Mouse (Mus musculus): ENCODE measurements at regions not wholly inside any gene's neighbourhood (a gene's known extent, or its start where the extent isn't known, plus 50 kb on each side); places are given as distances from the start of the nearest gene placed in this dataset.
A peak's percentile ranks its signal among the peaks of the same experiment; 100 is the strongest.

DNA sequence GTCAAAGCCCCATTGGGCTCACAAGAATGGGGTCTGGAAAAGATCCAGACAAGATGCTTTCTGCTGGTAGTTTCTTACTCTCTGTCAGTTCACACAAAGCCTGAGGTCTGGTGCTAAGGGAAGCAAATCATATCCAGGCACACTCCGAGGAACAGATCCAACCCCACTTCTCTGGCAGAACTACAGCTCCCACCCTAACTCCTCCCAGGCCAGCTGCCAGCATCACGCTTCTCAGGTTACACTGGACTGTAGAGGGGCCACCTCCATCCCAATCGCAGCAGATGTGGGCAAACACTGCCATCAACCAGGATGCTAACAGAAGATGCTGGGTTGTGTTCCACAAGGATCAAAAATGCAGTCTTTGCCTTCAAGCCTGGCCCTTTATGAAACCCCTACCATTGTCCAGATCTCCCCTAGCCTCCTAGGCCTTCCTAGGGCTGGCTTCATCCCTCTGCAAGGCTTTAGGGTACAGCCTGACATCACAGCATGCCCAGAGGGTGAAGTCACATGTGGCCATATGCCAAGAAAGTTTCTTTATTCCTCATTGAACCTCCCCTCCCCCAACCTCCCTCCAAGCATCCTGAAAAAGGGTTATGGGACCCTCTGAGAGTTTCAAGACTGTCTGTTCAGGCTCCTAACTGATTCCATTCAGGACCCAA lies 99.6 kb upstream of the 2610301B20Rik start:
- no peak for DNase-seq (ENCODE audit: low spot score)

DNA sequence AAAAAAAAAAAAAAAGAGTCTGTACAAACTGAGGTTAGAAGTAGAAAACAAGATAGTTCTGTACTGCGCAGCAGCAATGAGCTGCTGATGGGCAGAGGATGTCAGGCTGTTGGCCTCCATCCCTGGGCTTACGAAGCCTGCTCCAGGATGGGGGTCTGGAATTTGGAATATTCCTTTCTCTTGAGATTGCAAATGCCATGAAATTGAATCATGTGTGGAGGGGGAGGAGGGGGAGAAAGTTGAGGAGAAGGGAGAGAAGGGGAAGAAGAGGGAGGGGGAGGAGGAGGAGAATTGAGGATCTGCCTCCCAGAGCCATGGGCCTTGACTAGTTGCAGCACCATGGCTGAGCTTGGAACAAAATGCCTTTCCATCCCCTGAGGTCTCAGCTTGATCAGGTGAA lies 87.6 kb upstream of the 2610301B20Rik start:
- no peak for DNase-seq (ENCODE audit: low spot score)

GRCm38 (mm10) chr4:10788306-10788705 lies 86.0 kb upstream of the 2610301B20Rik start:
- DNase-seq (ENCODE audit: low spot score), result no peak

GRCm38 (mm10) chr4:10789141-10789540 lies 85.2 kb upstream of the 2610301B20Rik start:
- peak; percentile 19 for DNase-seq (ENCODE audit: low spot score)

- no peak for DNase-seq (ENCODE audit: low spot score)
Observed at GRCm38 (mm10) chr4:10792628-10793027, 81.7 kb upstream of the 2610301B20Rik start.

GRCm38 (mm10) chr4:10794471-10794870 lies 79.8 kb upstream of the 2610301B20Rik start:
- no peak for DNase-seq (ENCODE audit: low spot score)

DNA sequence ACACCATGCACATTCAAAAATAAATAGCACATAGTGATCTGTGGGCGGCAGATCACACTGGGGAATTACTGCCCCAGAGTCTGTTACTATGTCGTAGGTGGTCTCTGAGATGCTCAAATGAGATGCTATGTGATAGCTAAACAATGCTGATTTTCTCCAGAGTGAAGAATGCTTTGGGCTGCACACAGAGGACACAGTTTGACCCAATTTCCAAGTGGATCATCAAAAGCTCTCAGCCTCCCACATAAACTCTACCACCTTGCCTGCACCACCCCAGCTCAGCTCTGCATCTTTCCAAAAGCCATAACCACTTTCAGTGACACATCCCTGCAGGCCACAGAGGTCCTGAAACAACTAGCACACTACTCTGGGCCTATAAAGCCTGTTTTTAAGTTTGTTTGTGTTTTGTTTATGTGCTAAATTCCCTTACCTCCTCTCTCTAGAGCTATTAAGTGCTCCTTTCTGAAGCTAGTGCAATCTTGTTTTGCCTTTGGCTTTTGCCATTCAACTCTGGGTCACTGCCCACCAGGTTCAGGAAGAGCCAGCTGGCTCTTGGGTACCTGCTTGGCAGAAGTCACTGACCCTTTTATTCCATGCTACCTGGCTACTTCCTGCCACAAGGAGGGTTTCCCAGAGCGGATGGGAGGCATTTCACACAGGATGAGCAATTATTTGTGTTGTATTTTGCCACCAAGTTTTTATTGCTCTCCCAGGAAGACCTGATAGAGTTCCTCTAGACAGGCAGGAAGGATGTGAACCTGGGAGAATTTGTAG lies 73.3 kb upstream of the 2610301B20Rik start:
- no peak for DNase-seq (ENCODE audit: low spot score)

- DNase-seq (ENCODE audit: low spot score), result no peak
Observed at GRCm38 (mm10) chr4:10804735-10805134, 69.6 kb upstream of the 2610301B20Rik start.

GRCm38 (mm10) chr4:10807260-10807659 lies 67.0 kb upstream of the 2610301B20Rik start:
- DNase-seq (ENCODE audit: low spot score), result no peak

DNA sequence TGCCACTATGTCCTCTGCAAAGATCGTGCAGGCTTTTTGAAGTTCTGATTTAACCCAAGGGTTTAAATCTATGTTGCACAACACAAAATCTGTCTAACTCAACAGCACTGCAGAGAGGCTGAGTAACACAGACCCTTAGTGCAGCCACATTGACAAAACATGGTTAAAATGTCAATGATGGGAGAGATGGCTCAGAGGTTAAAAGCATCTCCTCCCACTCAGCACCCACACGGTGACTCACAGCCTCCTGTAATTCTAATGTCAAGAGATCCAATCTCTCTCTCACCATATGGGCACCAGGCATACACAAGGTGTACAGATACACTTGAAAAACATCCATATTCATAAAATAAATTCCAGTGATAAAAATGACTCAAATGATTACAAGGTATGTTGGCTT lies 61.4 kb upstream of the 2610301B20Rik start:
- no peak for DNase-seq (ENCODE audit: low spot score)

Measured in ovary, postnatal 36 days (tissue).